Mouse (Mus musculus): ENCODE results near the gene Csnk2a1. TPM values are rescaled to one million over a fixed set of nuclear protein-coding genes. Genes with fewer than 3 reads are reported as not detected.
A peak's percentile ranks its signal among the peaks of the same experiment; 100 is the strongest.

Csnk2a1 gene
- 92.3 and 97.8 TPM in 2 replicates for polyA plus RNA-seq (2016; fragmentation: Nextera tagmentation; extraction: Ambion mirVana)

DNA sequence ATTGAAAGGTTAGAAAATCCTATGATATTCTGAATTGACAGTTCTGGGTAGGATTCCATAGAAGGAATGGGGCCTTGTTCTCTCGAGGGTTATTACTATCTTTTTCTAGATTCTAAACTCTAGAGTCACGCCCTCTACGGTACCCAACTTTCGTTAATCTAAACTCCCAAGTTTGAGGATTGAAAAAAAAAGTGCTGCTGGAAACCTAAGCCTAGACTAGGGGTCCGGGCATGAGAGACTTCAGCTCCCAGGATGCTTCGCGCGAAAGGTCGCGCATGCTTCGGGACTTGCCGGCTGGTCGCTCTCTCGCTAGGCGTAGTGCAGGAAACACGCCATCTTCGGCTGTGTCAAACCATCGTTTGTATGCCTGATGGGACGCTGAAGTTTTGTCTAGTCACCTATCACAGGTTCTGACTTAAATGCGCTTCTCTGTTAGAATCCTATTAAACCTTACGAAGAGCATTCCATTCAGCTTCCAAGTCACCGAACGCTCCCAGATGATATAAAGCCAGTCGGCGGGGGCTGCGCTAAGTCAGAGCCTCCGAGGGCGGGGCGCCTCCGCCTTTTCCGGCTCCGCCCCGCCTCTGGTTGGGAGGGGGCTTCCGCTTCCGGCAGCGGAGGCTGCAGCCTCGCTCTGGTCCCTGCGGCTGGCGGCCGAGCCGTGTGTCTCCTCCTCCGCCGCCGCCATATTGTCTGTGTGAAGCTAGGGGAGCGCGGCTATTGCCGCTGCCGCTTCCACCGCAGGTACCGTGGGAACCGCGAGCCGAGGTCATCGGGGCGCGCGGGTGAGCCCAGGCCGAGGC lies at the start of gene Csnk2a1:
Gene Csnk2a1, plus strand, starts transcription at position 592 of the 803 bp plus-strand sequence.
- ATAC-seq (ENCODE audit: low FRiP score, low read depth) = peak; percentile 96
- Histone ChIP-seq H3K9me3 (no peaks in the 10 kb centered on the region), H3K27me3 (no peaks in the 10 kb centered on the region), H3K9ac (replicated peaks) (peak within 1 kb of the TSS; percentile 98), H3K27ac (replicated peaks) (peak within 1 kb of the TSS; percentile 97), H3K4me3 (peak within 1 kb of the TSS; percentile 95), H3K36me3 (peaks cover 7% of the 10 kb centered on the region; the same call in 1 of the 2 replicates), H3K4me2 (replicated peaks) (peak within 1 kb of the TSS; percentile 86), H3K4me1 (peaks cover 22% of the 10 kb centered on the region)
- under 1% methylated on average over 58 of the region's 58 CpGs for WGBS

DNA sequence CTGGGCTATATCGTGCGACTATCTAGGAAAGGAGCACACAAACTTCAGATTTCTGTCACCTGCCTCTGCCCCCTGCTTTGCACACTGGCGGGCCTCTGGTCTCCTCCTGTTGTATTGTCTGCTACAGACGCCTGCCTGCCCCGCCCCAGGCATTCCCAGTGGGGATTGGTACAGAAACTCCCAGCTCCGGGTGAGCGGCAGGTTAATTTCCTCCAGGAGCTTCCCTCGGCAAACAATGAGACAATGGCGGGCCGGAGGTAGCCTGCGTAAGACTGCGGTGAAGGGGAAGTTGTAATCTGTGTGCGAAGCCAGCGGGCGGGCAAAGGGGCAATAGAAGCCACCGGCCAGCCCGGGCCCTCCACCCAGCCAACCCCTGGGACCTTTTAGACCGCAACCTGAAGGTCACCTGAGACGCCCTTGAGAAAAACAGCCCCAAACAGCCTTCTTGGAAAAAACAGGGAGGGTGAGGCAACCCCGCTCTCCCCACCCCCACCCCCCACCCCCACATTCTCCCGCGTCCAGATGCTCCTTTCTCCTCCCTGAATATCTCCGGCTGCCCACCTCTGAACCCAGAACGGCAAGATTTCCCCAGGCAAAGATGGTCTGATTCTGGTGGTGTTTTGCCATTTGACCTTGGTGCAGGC lies 49.4 kb upstream of the Csnk2a1 start:
- H3K27ac ChIP-seq (replicated peaks) = no peak overlapping the region

DNA sequence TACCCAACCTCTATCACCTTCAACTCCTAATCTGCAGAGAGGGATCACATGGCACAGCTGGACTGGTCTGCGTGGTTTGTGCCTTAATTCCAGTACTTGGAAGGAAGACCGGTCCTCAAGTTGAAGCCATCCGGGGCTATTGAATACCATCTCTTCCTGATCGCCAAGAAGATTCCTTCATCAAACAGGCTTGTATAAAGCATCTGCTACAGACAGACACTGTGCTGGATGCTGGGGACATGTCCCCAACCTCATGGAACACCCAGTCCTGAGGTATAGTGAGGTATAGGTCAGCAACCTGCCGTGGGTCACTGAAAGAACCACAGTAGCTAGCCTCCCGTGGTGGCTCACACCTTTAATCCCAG lies 48.9 kb upstream of the Csnk2a1 start:
- H3K4me3 ChIP-seq = no peak overlapping the region
- no peaks in the 10 kb centered on the region for H3K9me3 ChIP-seq
- no peak overlapping the region for H3K9ac ChIP-seq (replicated peaks)
- H3K27me3 ChIP-seq = no peaks in the 10 kb centered on the region; the same call in 1 of the 2 replicates
- no peaks in the 10 kb centered on the region for H3K36me3 ChIP-seq
- ATAC-seq (ENCODE audit: low FRiP score, low read depth) = no peak
- H3K4me2 ChIP-seq (replicated peaks) = 0 out of 2 replicates have a peak overlapping the region, but pooled peaks have one; percentile 42
- 76% methylated on average over 6 of the region's 6 CpGs for WGBS
- peaks cover 5% of the 10 kb centered on the region; the same call in 1 of the 2 replicates for H3K4me1 ChIP-seq
- H3K27ac ChIP-seq (replicated peaks) = no peak overlapping the region

More for the DNA sequence above, 49.4 kb upstream of the Csnk2a1 start:
- H3K4me1 ChIP-seq = peaks cover 5% of the 10 kb centered on the region; the same call in 1 of the 2 replicates
- ATAC-seq (ENCODE audit: low FRiP score, low read depth) = peak; percentile 34; the same call in 1 of the 2 replicates
- H3K36me3 ChIP-seq = no peaks in the 10 kb centered on the region
- H3K4me2 ChIP-seq (replicated peaks) = peak overlapping the region; percentile 42
- WGBS = 8% methylated on average over 24 of the region's 24 CpGs
- H3K27me3 ChIP-seq = no peaks in the 10 kb centered on the region; the same call in 1 of the 2 replicates
- H3K9me3 ChIP-seq = no peaks in the 10 kb centered on the region
- no peak overlapping the region for H3K9ac ChIP-seq (replicated peaks)
- no peak overlapping the region for H3K4me3 ChIP-seq

DNA sequence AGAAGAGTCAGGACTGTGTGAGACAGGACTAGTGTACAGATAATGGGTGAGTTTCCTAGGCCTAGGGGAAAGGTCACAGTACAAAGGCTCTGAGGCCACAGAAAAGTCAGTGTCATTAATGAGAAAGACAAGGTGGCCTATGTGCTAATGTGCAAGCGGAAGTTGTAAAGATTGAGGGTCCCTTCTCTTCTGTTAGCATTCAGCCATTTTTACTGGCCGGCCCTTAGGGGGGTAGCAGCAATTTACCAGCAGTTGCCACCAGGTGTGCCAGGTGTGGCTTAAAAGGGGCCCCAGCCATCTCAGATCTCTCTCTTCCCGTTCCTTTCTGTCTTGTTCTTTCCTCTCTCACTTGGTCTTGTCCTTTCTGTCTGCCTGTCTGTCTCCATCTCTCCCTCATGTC lies 48.3 kb upstream of the Csnk2a1 start:
- peaks cover 5% of the 10 kb centered on the region; the same call in 1 of the 2 replicates for H3K4me1 ChIP-seq

GRCm38 (mm10) chr2:152179301-152179700 lies 47.3 kb upstream of the Csnk2a1 start:
- no peak for ATAC-seq (ENCODE audit: low FRiP score, low read depth)
- WGBS = 78% methylated on average over 2 of the region's 2 CpGs

More for the DNA sequence above, 48.3 kb upstream of the Csnk2a1 start:
- H3K36me3 ChIP-seq = no peaks in the 10 kb centered on the region
- ATAC-seq (ENCODE audit: low FRiP score, low read depth) = no peak
- H3K9ac ChIP-seq (replicated peaks) = no peak overlapping the region
- H3K27me3 ChIP-seq = no peaks in the 10 kb centered on the region; the same call in 1 of the 2 replicates
- H3K4me2 ChIP-seq (replicated peaks) = no peak overlapping the region
- H3K9me3 ChIP-seq = no peaks in the 10 kb centered on the region
- H3K4me3 ChIP-seq = no peak overlapping the region
- 96% methylated on average over 3 of the region's 3 CpGs for WGBS
- no peak overlapping the region for H3K27ac ChIP-seq (replicated peaks)

DNA sequence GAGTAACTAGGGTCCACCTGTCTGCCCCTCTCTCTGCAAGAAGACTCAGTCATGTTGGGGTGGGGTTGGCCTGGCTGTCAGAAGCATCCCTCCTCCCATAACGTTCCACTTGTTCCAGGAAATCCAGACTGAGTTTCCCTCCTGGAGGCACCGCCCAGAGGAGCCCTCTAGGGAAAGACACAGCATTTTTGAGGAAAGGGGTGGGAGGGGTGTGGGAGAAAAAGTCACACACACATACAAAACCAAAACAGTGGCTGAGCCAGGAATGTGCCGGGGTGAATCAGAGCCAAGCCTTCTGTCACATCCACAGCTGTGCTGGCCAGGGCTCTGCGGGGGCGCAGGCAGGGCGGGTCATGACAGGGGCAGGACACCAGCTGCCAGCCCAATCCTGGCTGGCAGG lies 46.3 kb upstream of the Csnk2a1 start:
- no peaks in the 10 kb centered on the region for H3K9me3 ChIP-seq
- H3K9ac ChIP-seq (replicated peaks) = peak overlapping the region; percentile 11; the same call in 1 of the 2 replicates
- no peaks in the 10 kb centered on the region; the same call in 1 of the 2 replicates for H3K27me3 ChIP-seq
- no peak overlapping the region for H3K4me2 ChIP-seq (replicated peaks)
- H3K4me1 ChIP-seq = peaks cover 5% of the 10 kb centered on the region; the same call in 1 of the 2 replicates
- no peak overlapping the region for H3K4me3 ChIP-seq
- no peaks in the 10 kb centered on the region for H3K36me3 ChIP-seq
- no peak overlapping the region for H3K27ac ChIP-seq (replicated peaks)
- no peak for ATAC-seq (ENCODE audit: low FRiP score, low read depth)
- 73% methylated on average over 6 of the region's 6 CpGs for WGBS

More at GRCm38 (mm10) chr2:152179301-152179700, 47.3 kb upstream of the Csnk2a1 start:
- H3K27me3 ChIP-seq = no peaks in the 10 kb centered on the region; the same call in 1 of the 2 replicates
- no peak overlapping the region for H3K9ac ChIP-seq (replicated peaks)
- no peak overlapping the region for H3K4me2 ChIP-seq (replicated peaks)
- no peak overlapping the region for H3K4me3 ChIP-seq
- H3K4me1 ChIP-seq = peaks cover 5% of the 10 kb centered on the region; the same call in 1 of the 2 replicates
- no peaks in the 10 kb centered on the region for H3K9me3 ChIP-seq
- H3K36me3 ChIP-seq = no peaks in the 10 kb centered on the region
- H3K27ac ChIP-seq (replicated peaks) = no peak overlapping the region

DNA sequence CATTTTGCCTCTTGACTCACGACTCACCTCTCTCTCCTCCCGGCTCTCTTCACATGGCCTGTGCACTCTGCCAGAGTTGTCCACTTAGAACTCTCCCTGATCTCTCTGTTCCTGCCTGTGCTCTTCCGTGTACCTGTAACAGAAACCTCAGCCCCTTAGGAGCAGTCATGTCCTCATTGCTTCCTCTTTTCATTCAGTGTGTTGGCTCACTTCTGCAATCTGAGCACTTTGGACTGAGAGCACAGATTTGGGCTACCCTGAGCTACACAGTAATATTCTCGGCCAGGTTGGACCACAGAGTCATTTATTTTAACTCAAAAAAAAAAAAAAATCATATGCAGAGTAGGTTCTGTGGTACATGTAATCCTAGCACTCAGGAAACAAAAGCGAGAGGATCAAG lies 39.5 kb upstream of the Csnk2a1 start:
- no peak overlapping the region for H3K27ac ChIP-seq (replicated peaks)
- WGBS = 83% methylated on average over 5 of the region's 5 CpGs
- H3K9me3 ChIP-seq = no peaks in the 10 kb centered on the region
- no peak for ATAC-seq (ENCODE audit: low FRiP score, low read depth)
- H3K9ac ChIP-seq (replicated peaks) = no peak overlapping the region
- no peak overlapping the region for H3K4me3 ChIP-seq
- H3K4me2 ChIP-seq (replicated peaks) = no peak overlapping the region
- H3K4me1 ChIP-seq = no peaks in the 10 kb centered on the region
- no peaks in the 10 kb centered on the region for H3K27me3 ChIP-seq
- no peaks in the 10 kb centered on the region for H3K36me3 ChIP-seq

GRCm38 (mm10) chr2:152189213-152189612 lies 37.4 kb upstream of the Csnk2a1 start:
- Histone ChIP-seq H3K4me3 (no peak overlapping the region), H3K9ac (replicated peaks) (no peak overlapping the region), H3K9me3 (no peaks in the 10 kb centered on the region), H3K27ac (replicated peaks) (no peak overlapping the region), H3K36me3 (no peaks in the 10 kb centered on the region), H3K4me1 (no peaks in the 10 kb centered on the region), H3K4me2 (replicated peaks) (no peak overlapping the region), H3K27me3 (no peaks in the 10 kb centered on the region)
- 69% methylated on average over 7 of the region's 7 CpGs for WGBS
- no peak for ATAC-seq (ENCODE audit: low FRiP score, low read depth)

DNA sequence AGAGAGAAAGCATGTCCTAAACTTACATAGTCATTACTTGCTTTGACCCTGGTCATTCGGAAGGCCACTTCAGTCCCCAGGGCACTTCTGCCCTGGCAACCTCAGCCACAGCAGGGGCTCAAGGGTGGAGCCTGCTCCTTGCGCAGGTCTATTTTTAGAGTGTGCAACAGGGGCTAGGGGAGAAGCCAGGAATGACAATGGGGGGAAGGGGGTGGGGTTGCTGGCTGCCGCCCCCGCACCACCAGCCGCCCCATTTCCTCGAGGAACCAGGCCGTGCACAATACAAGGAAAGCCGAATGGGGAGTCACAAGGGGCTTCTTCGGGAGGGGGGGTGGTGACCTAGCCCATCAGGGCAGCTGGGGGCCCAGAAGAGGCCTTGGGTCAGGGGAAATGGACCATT lies 37.0 kb upstream of the Csnk2a1 start:
- 62% methylated on average over 7 of the region's 9 CpGs for WGBS
- Histone ChIP-seq H3K4me2 (replicated peaks) (no peak overlapping the region), H3K9me3 (no peaks in the 10 kb centered on the region), H3K9ac (replicated peaks) (no peak overlapping the region), H3K27ac (replicated peaks) (no peak overlapping the region), H3K4me1 (no peaks in the 10 kb centered on the region), H3K36me3 (no peaks in the 10 kb centered on the region), H3K27me3 (no peaks in the 10 kb centered on the region), H3K4me3 (no peak overlapping the region)
- ATAC-seq (ENCODE audit: low FRiP score, low read depth) = no peak

- Histone ChIP-seq H3K9ac (replicated peaks) (no peak overlapping the region), H3K27ac (replicated peaks) (no peak overlapping the region), H3K36me3 (no peaks in the 10 kb centered on the region), H3K4me2 (replicated peaks) (no peak overlapping the region), H3K9me3 (no peaks in the 10 kb centered on the region), H3K27me3 (no peaks in the 10 kb centered on the region), H3K4me1 (no peaks in the 10 kb centered on the region), H3K4me3 (no peak overlapping the region)
- ATAC-seq (ENCODE audit: low FRiP score, low read depth) = no peak
- WGBS = 74% methylated on average over 7 of the region's 7 CpGs
These were observed 36.5 kb upstream of the Csnk2a1 start for GRCm38 (mm10) chr2:152190161-152190560.

DNA sequence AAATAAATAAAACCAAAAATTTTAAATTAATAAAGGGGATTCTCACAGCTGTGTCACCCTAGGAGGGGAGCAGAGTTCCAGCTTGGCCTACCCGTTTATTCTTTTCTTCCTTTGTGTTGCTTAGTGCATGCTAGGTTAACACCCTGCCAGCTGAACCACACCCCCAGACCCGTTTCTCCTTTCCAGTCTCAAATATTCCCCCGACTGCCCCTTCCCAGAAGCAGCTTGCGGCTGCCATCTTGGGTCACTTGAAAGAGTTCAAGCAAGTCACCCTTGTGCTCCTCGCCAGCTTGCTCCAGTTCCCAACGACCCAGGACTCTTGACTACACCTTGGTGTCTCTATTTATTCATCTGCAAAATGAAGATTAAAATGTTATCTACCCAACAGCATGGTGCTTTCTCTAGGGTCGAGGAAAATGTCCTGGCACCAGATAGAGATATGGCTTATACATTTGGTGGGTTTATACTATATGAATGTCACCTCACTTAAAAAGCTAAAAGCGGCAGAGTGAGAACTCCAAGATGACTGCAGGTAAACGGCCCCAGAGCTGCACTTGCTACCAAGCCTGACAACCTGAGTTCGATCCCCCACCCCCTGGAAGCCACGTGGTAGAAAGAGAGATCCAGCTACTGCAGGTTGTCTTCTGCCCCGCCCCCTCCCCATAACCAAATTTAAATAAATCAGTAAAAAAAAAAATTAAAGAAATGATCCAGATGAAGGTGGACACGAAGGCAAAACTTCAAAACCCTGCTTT lies 33.9 kb upstream of the Csnk2a1 start:
- WGBS = 75% methylated on average over 13 of the region's 13 CpGs
- no peak overlapping the region for H3K4me3 ChIP-seq
- no peak for ATAC-seq (ENCODE audit: low FRiP score, low read depth)
- 0 out of 2 replicates have a peak, but pooled peaks cover 3% of the 10 kb centered on the region for H3K4me1 ChIP-seq
- no peaks in the 10 kb centered on the region for H3K36me3 ChIP-seq
- no peaks in the 10 kb centered on the region for H3K9me3 ChIP-seq
- no peaks in the 10 kb centered on the region for H3K27me3 ChIP-seq
- no peak overlapping the region for H3K9ac ChIP-seq (replicated peaks)
- no peak overlapping the region for H3K4me2 ChIP-seq (replicated peaks)
- H3K27ac ChIP-seq (replicated peaks) = no peak overlapping the region
